Comparison of ENCODE assay signal across 12 mouse cellular contexts in genomic region chr9:21036161-21036560, GRCm38 (mm10). TPM values are rescaled to one million over a fixed set of nuclear protein-coding genes. Genes with fewer than 3 reads are reported as not detected.
A peak's percentile ranks its signal among the peaks of the same experiment; 100 is the strongest.
DNase-seq lines count a peak whose midpoint lies in the region; ATAC-seq and TF ChIP-seq lines count a peak whose summit lies in the region.
"Had no signal": no experiment of that assay in that cellular context is flagged by ENCODE, and none has a peak within 500 bp of the region (broad histone marks: within the 10 kb centered on the region; RNA-seq: fewer than 3 reads in every experiment).

No protein-coding gene starts in this region.

- no peaks in the 10 kb centered on the region for H3K9me3 ChIP-seq in forebrain, embryonic 15.5 days
- H3K9me3 ChIP-seq in midbrain, embryonic 15.5 days = no peaks in the 10 kb centered on the region

- no peaks in the 10 kb centered on the region for H3K36me3 ChIP-seq in forebrain, embryonic 15.5 days
- H3K36me3 ChIP-seq in midbrain, embryonic 15.5 days (replicated peaks) = no peaks in the 10 kb centered on the region

- WGBS in forebrain, embryonic 15.5 days = 7% methylated on average over 20 of the region's 20 CpGs
- WGBS in midbrain, embryonic 15.5 days = 8% methylated on average over 20 of the region's 20 CpGs

- H3K27ac ChIP-seq in layer of hippocampus, adult 2 months = peak overlapping the region; percentile 87
- H3K27ac ChIP-seq in forebrain, embryonic 15.5 days (replicated peaks) = no peak overlapping the region
- H3K27ac ChIP-seq in midbrain, embryonic 15.5 days = no peak overlapping the region

- TF ChIP-seq CTCF in layer of hippocampus, adult 2 months (conservative IDR thresholded peaks at IDR 0.05) = no peak

- peaks cover 86% of the 10 kb centered on the region for H3K27me3 ChIP-seq in forebrain, embryonic 15.5 days
- peaks cover 89% of the 10 kb centered on the region for H3K27me3 ChIP-seq in midbrain, embryonic 15.5 days (replicated peaks)
- H3K27me3 ChIP-seq: Patski had no signal

- H3K4me3 ChIP-seq in layer of hippocampus, adult 2 months = peak overlapping the region; percentile 34
- peak overlapping the region; percentile 50; the same call in 1 of the 2 replicates for H3K4me3 ChIP-seq in forebrain, embryonic 15.5 days
- H3K4me3 ChIP-seq in midbrain, embryonic 15.5 days = peak overlapping the region; percentile 57

- H3K4me2 ChIP-seq in forebrain, embryonic 15.5 days (replicated peaks) = peak overlapping the region; percentile 65; the same call in 1 of the 2 replicates
- H3K4me2 ChIP-seq in midbrain, embryonic 15.5 days = peak overlapping the region; percentile 87

- intact Hi-C loops in heart, postnatal 10 days (cut with DNase I) = loop anchor here (5.0 kb wide), 1 partner anchor 51 kb away; no protein-coding TSS in a partner anchor

- ATAC-seq in forebrain, embryonic 15.5 days (replicated peaks) = no peak
- ATAC-seq in midbrain, embryonic 15.5 days (replicated peaks) = no peak
- ATAC-seq: Patski had no signal

- peak; percentile 89 for DNase-seq in heart, adult 11 months
- DNase-seq in heart, postnatal 10 days = no peak
- DNase-seq in layer of hippocampus, adult 2 months (ENCODE audit: low spot score in 2 of 2) = no peak
- DNase-seq in layer of hippocampus, postnatal 36 days = no peak
- no peak for DNase-seq in adrenal gland, adult (ENCODE audit: inconsistent age in 2 of 2, low spot score in 1 of 2)
- no peak for DNase-seq in right cerebral cortex, postnatal 14 days
- DNase-seq: adrenal gland, postnatal 10 days; cerebellum, adult 11-12 months; thymus, postnatal 36 days had no signal

- H3K9ac ChIP-seq in forebrain, embryonic 15.5 days (replicated peaks) = no peak overlapping the region
- no peak overlapping the region for H3K9ac ChIP-seq in midbrain, embryonic 15.5 days

- H3K4me1 ChIP-seq in forebrain, embryonic 15.5 days = peaks cover 52% of the 10 kb centered on the region
- H3K4me1 ChIP-seq in midbrain, embryonic 15.5 days = peaks cover 59% of the 10 kb centered on the region

RNA-seq across cellular contexts. Expression of gene Icam5, which starts 4.3 kb away (rescaled TPM):
- under 1 TPM; 0.10 to 0.12 TPM for total RNA-seq in heart, postnatal 10 days (2021)
- 100 to 1,000 TPM; 363 to 382 TPM for total RNA-seq in layer of hippocampus, adult 2 months (2021)
- total RNA-seq in layer of hippocampus, postnatal 36 days (2021) = 100 to 1,000 TPM; 360 to 373 TPM
- 1.5 and 2.2 TPM in 2 replicates for polyA plus RNA-seq in forebrain, embryonic 15.5 days (2015; fragmentation: Nextera tagmentation; extraction: Ambion mirVana)
- 1.8 TPM in 2 replicates for polyA plus RNA-seq in midbrain, embryonic 15.5 days (2015; fragmentation: Nextera tagmentation; extraction: Ambion mirVana)

RNA-seq across cellular contexts. Expression of gene Icam4, which starts 7.0 kb away (rescaled TPM):
- total RNA-seq in heart, postnatal 10 days (2021) = under 1 TPM; 0.53 to 0.79 TPM
- total RNA-seq in layer of hippocampus, adult 2 months (2021) = under 1 TPM; 0.83 to 0.84 TPM
- 1 to 10 TPM in 1 of 2 experiments, under 1 TPM in 1; 0.63 to 1.2 TPM for total RNA-seq in layer of hippocampus, postnatal 36 days (2021)
- 0.25 TPM in 1 of 2 replicates, not detected in the other for polyA plus RNA-seq in forebrain, embryonic 15.5 days (2015; fragmentation: Nextera tagmentation; extraction: Ambion mirVana)
- polyA plus RNA-seq in midbrain, embryonic 15.5 days (2015; fragmentation: Nextera tagmentation; extraction: Ambion mirVana) = 0.27 TPM in 2 replicates

RNA-seq across cellular contexts. Expression of gene Icam1, which starts 20.4 kb away (rescaled TPM):
- total RNA-seq in heart, postnatal 10 days (2021) = 1 to 10 TPM; 8.9 to 9.5 TPM
- 1 to 10 TPM; 2.6 to 2.8 TPM for total RNA-seq in layer of hippocampus, adult 2 months (2021)
- total RNA-seq in layer of hippocampus, postnatal 36 days (2021) = 1 to 10 TPM; 1.9 to 3.6 TPM
- 2.8 and 3.0 TPM in 2 replicates for polyA plus RNA-seq in forebrain, embryonic 15.5 days (2015; fragmentation: Nextera tagmentation; extraction: Ambion mirVana)
- 3.3 and 3.9 TPM in 2 replicates for polyA plus RNA-seq in midbrain, embryonic 15.5 days (2015; fragmentation: Nextera tagmentation; extraction: Ambion mirVana)

RNA-seq across cellular contexts. Expression of gene Zglp1, which starts 30.7 kb away (rescaled TPM):
- not detected for total RNA-seq in heart, postnatal 10 days (2021)
- total RNA-seq in layer of hippocampus, adult 2 months (2021) = under 1 TPM in 1 of 2 experiments, not detected in 1; 0.71 TPM
- not detected for total RNA-seq in layer of hippocampus, postnatal 36 days (2021)
- 0.37 and 2.2 TPM in 2 replicates for polyA plus RNA-seq in forebrain, embryonic 15.5 days (2015; fragmentation: Nextera tagmentation; extraction: Ambion mirVana)
- 0.86 and 3.1 TPM in 2 replicates for polyA plus RNA-seq in midbrain, embryonic 15.5 days (2015; fragmentation: Nextera tagmentation; extraction: Ambion mirVana)
- total RNA-seq: adrenal gland, postnatal 10 days had no signal

RNA-seq across cellular contexts. Expression of gene Mrpl4, which starts 33.6 kb away (rescaled TPM):
- total RNA-seq in heart, postnatal 10 days (2021) = 100 to 1,000 TPM; 103 to 104 TPM
- total RNA-seq in layer of hippocampus, adult 2 months (2021) = 10 to 100 TPM; 63.8 to 64.6 TPM
- total RNA-seq in layer of hippocampus, postnatal 36 days (2021) = 10 to 100 TPM; 61.1 to 65.8 TPM
- 112 and 115 TPM in 2 replicates for polyA plus RNA-seq in forebrain, embryonic 15.5 days (2015; fragmentation: Nextera tagmentation; extraction: Ambion mirVana)
- polyA plus RNA-seq in midbrain, embryonic 15.5 days (2015; fragmentation: Nextera tagmentation; extraction: Ambion mirVana) = 93.4 and 110 TPM in 2 replicates

Comparison
In these comparisons a context has a peak if more than half of its experiments do, and no peak if none do; other contexts are left out.
1. RNA of gene Icam5, which starts 4.3 kb away (total RNA-seq): 363 to 382 TPM in layer of hippocampus, adult 2 months and 360 to 373 TPM in layer of hippocampus, postnatal 36 days; 0.10 to 0.12 TPM in heart, postnatal 10 days; every median in the first group is over 100 times any median in the second.
2. Peak in every context shown above with its lines, with median percentiles within 50 percentile points of each other: H3K4me3 ChIP-seq.